Comparison of ENCODE assay signal across 9 mouse cellular contexts in genomic region chr7:28972542-28972985, GRCm38 (mm10). TPM values are rescaled to one million over a fixed set of nuclear protein-coding genes. Genes with fewer than 3 reads are reported as not detected.
A peak's percentile ranks its signal among the peaks of the same experiment; 100 is the strongest.
DNase-seq lines count a peak whose midpoint lies in the region; ATAC-seq lines count a peak whose summit lies in the region.
"Had no signal": no experiment of that assay in that cellular context is flagged by ENCODE, and none has a peak within 500 bp of the region (broad histone marks: within the 10 kb centered on the region; RNA-seq: fewer than 3 reads in every experiment).

No protein-coding gene starts in this region.

- H3K27me3 ChIP-seq in heart, embryonic 15.5 days: no peaks in the 10 kb centered on the region
- H3K27me3 ChIP-seq: liver, embryonic 15.5 days had no signal

- peaks cover 26% of the 10 kb centered on the region for H3K36me3 ChIP-seq in heart, embryonic 15.5 days

- no peak overlapping the region for H3K4me2 ChIP-seq in heart, embryonic 15.5 days
- H3K4me2 ChIP-seq: liver, embryonic 15.5 days had no signal

- DNase-seq in CD8-positive naive resting alpha-beta T cell, adult 2 months (ENCODE audit: low read depth in 2 of 2, low spot score in 2 of 2): peak; percentile 78 to 81
- DNase-seq in adipocyte (ENCODE audit: low spot score): peak; percentile 78
- peak; percentile 83 for DNase-seq in embryo, embryonic 11 days
- DNase-seq in layer of hippocampus, postnatal 25 days (ENCODE audit: extremely low spot score in 1 of 2, low spot score in 1 of 2): peak; percentile 56 to 88
- peak; percentile 80 for DNase-seq in lung, postnatal 25 days (ENCODE audit: low spot score)
- DNase-seq in right cerebral cortex, postnatal 25 days: peak; percentile 54
- DNase-seq in urinary bladder, postnatal 36 days (ENCODE audit: low spot score in 2 of 2): peak; percentile 74 to 76

- H3K4me1 ChIP-seq in heart, embryonic 15.5 days (replicated peaks): peaks cover 22% of the 10 kb centered on the region

- no peak; the same call in 1 of the 2 replicates for ATAC-seq in heart, embryonic 15.5 days (replicated peaks; ENCODE audit: insufficient number of reproducible peaks, insufficient read depth, low FRiP score, low read depth)

- no peaks in the 10 kb centered on the region for H3K9me3 ChIP-seq in heart, embryonic 15.5 days (replicated peaks)
- H3K9me3 ChIP-seq: liver, embryonic 15.5 days had no signal

- 69% methylated on average over 8 of the region's 8 CpGs for WGBS in heart, embryonic 15.5 days

- H3K4me3 ChIP-seq in heart, embryonic 15.5 days: no peak overlapping the region
- H3K4me3 ChIP-seq: liver, embryonic 15.5 days had no signal

- peak overlapping the region; percentile 81 for H3K27ac ChIP-seq in heart, embryonic 15.5 days
- H3K27ac ChIP-seq: liver, embryonic 15.5 days had no signal

- no peak overlapping the region for H3K9ac ChIP-seq in heart, embryonic 15.5 days
- H3K9ac ChIP-seq: liver, embryonic 15.5 days had no signal

RNA-seq across cellular contexts. Expression of gene Eif3k, which starts 9.1 kb away (rescaled TPM):
- 239 and 261 TPM in 2 replicates for polyA plus RNA-seq in heart, embryonic 15.5 days (2015; fragmentation: Nextera tagmentation; extraction: Ambion mirVana)
- 100 to 1,000 TPM; 179 to 185 TPM for total RNA-seq in layer of hippocampus, postnatal 25 days (2021)

RNA-seq across cellular contexts. Expression of gene Map4k1, which starts 9.3 kb away (rescaled TPM):
- 2.8 and 7.6 TPM in 2 replicates for polyA plus RNA-seq in heart, embryonic 15.5 days (2015; fragmentation: Nextera tagmentation; extraction: Ambion mirVana)
- total RNA-seq in layer of hippocampus, postnatal 25 days (2021): 1 to 10 TPM; 2.1 to 2.4 TPM

RNA-seq across cellular contexts. Expression of gene Actn4, which starts 10.4 kb away (rescaled TPM):
- polyA plus RNA-seq in heart, embryonic 15.5 days (2015; fragmentation: Nextera tagmentation; extraction: Ambion mirVana): 236 and 281 TPM in 2 replicates
- total RNA-seq in layer of hippocampus, postnatal 25 days (2021): 100 to 1,000 TPM; 124 to 129 TPM
